Mouse (Mus musculus) embryo, embryonic 9.5 days (tissue): ENCODE results near the gene Olfr1030.
"Not testable (repeated sequence)": the region's sequence is repeated elsewhere in the genome, so short reads cannot be mapped to it uniquely, and the experiment has no call there.

Experiments used
- DNase-seq: peaks from one replicate; pipeline ENCODE4 v3.0.0-alpha.2; 2017; ENCODE audit errors: extremely low spot score

Gene Olfr1030

DNA sequence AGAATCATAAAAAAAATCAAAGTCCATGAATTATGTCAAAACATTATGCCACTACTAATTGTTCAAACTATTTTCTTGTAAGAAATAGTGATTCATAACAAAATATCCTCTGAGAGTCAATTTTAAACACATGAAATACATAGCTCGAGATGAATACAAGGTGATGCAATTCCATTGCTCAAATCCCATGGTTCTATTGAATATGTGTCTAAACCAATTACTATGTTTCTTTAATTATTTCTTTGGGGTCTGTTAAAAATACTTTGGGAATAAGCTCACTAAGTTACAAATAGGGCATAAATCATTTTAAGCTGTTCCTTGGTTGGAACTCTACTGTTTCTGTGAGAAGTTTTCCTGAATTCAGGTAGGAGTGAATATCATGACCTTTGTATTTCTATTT lies at the start of gene Olfr1030:
TSS of gene Olfr1030 (plus strand) at position 301 of the 400 bp plus-strand sequence.
- no peak for DNase-seq

DNA sequence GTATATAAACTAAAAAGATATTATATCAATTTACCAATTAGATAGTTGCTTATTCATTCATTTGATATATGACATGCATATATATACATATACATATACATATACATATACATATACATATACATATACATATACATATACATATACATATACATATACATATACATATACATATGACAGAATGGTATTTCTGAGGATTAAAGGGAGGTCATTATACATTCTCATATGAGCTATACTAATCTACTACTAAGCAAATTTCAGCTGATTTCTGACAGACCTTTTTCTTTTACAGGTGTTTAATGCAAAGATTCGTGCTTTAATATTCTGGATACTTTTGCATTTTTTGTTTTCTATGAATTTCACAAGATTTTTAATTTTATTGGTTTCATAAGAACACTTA lies 28.9 kb upstream of the Olfr1030 start, which contains the start of gene Olfr1028:
TSS of gene Olfr1028 (plus strand) at position 301 of the 400 bp plus-strand sequence.
- no peak for DNase-seq

DNA sequence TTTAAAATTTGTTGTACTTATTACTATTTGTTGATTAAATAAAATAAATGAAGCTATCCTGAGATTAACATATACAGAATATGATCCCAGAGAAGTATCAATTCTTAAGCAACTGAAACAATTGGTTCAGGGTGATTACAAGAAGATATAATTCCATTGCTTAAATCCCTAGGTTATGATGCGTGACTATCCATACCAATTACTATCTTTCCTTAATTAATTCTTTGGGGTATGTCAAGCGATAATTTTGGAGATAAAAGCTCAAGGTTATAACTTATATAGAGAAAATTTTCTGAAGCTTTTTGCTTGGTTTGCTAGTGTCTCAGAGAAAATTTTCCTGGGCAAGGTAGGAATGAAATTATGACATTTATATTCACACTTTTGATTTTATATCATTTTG lies 5.5 kb upstream of the Olfr1030 start, which contains the start of gene Olfr1029:
TSS of gene Olfr1029 (plus strand) at position 301 of the 400 bp plus-strand sequence.
- no peak for DNase-seq

DNA sequence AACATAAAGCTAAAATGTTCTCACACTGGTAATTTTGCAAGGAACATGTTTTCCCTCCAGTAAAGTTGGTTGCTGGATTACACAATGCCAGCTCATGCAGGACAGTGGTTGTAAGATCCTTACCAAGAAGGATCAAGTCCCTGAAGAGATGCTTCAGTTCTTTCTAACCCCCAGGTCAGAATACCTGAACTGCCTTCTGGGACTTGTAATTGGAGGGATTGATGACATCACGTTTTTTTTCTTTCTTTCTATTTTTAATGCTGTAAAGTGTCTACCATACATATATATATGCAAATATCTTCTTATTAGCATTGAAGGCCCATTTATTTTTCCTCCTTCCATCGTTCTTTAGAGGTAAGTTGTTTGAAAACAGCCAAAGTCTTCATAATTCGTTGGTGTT lies 10.9 kb downstream of the Olfr1030 start, which contains the start of gene Olfr1031:
TSS of gene Olfr1031 (plus strand) at position 301 of the 400 bp plus-strand sequence.
- no peak for DNase-seq

DNA sequence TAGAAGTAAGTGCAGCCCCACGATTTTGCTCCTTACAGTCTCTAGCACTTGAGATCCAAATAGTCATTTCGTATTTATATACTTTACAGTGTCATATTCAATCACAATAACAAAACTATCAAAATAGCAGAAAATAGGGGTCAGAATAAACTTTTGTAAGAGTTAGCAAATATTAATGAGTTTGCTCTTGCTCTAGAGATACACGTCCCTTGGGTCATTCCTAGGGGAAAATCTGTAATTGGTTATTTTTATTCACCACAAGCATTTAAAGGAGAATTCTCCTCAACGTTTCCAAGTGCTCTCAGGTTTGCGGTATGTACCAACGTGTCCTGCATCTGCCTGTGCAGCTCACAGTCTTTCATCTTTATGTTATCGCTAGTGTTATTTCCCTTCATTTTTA lies 26.2 kb downstream of the Olfr1030 start, which contains the start of gene Olfr1032:
TSS of gene Olfr1032 (plus strand) at position 301 of the 400 bp plus-strand sequence.
- no peak for DNase-seq

DNA sequence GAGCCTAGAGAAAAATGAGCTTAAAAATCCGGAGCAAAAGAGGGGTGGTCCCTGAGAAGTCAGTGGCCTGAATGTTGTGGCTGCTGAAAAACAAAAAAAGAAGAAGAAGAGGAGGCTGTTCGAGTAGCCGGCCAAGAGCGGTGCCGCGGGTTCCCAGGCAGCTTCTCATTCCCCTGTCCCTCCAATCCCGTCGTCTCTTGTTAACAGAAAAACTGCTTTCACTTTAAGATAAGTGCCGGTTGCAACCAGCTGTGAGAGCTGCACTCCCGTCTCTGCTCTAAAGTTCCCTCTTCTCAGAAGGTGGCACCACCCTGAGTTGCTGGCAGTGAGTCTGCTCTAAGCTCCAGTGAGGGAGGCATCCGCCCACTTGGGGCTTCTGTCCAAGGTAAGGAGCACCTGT lies 41.3 kb downstream of the Olfr1030 start, which contains the start of gene Olfr1033:
TSS of gene Olfr1033 (plus strand) at position 228 of the 400 bp plus-strand sequence.
- DNase-seq, result peak; percentile 15

DNA sequence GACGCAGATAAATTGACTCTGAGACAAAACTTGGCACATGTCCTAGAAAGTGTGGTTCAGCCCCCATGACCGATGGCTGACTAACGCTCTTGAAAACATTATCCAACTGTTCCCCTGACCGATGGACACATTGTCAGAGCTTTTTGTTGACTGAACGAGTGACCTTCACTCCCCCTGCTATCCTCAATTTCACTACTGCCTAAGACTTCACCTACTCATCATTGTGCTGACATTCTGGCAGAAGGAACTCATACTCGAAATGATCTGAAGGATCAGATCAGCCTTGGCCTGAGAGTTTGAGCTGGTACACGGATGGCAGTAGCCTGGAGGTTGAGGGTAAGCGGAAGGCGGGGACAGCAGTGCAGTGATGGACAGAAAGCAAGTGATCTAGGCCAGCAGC lies 42.4 kb downstream of the Olfr1030 start:
- not testable (repeated sequence) for DNase-seq
